Mouse (Mus musculus): ENCODE measurements around the gene Rnpc3. TPM values are rescaled to one million over a fixed set of nuclear protein-coding genes. Genes with fewer than 3 reads are reported as not detected.
A peak's percentile ranks its signal among the peaks of the same experiment; 100 is the strongest.
"Not testable (repeated sequence)": the region's sequence is repeated elsewhere in the genome, so short reads cannot be mapped to it uniquely, and the experiment has no call there.

Gene Rnpc3
- 10 to 100 TPM; 24.2 to 28.4 (median 26.2) TPM for total RNA-seq (2022)

DNA sequence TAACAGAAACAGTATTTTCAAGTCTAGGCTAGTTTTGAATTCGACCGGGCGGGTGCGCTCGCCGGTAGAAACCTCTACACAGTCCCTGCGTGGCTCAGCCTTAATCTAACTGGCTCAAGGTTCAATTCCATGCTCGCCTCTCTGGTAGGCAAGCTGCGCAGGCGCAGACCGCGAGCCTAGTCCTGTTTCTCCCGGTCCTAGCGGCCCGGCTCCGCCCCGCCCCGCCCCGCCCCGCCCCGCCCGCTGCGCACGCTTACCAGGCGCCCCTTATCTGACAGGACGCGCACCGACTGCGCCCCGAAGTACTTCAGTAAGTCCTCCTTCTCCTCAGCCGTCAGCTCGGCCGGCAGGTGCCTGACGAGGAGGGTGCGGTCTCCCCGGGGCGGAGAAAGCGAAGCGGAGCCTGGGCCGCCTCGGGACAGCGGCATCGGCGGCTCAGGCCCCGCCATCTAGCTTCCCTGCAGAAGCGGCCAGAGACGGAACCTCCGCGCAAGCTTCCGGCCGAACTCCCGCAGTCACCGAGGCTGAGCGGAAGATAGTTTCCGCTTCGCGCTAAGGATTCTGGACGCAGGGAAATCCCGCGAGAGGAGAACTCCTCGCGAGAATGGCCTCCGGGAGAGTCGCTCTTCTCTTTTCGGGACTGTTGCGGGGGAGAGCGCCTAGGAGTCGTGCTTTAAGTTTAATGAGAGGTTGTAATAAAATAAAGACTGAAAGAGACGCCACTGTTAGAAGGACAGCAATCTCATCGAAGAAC, at the start of gene Rnpc3:
Gene Rnpc3 (minus strand): TSS at position 544 of the 754 bp plus-strand sequence.
- DNase-seq (ENCODE audit: low spot score in 2 of 2), result peak; percentile 89 to 94

DNA sequence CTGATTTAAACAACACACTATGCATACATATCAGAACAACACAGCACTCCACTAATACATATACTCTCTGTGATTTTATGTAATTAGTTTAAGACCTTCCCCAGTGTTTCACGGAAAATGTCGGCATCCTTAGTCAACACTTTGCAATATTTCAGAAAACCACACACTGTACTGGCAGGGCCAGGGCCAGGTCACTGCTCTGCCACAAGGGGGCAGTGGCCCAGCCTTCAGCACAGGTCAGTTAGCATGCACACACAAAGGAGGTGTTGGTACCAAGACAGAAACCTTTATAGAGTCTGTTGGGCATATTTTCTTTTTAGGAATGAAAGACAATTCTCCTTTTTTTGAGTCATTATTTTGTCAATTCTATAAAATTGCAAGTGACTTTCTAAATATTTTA, 27.0 kb upstream of the Rnpc3 start:
- DNase-seq (ENCODE audit: low spot score in 2 of 2), result no peak

GRCm38 (mm10) chr3:113654335-113654734, 24.4 kb upstream of the Rnpc3 start:
- DNase-seq (ENCODE audit: low spot score in 2 of 2), result no peak

DNA sequence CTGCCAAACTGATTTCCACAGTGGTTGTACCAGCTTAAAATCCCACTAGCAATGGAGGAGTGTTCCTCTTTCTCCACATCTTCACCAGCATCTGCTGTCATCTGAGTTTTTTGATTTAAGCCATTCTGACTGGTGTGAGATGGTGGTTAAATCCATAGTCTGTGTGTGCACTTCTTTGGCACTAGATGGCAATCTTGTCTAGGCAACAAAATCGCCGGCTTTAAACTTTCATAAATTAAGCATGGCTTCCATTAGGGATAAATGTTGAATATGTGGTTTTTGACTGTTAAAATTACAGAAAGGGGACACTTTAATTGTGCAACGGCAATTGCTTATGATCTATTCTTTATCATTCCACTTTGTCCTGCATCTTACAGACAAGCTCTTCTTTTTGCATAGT, 21.4 kb upstream of the Rnpc3 start:
- DNase-seq (ENCODE audit: low spot score in 2 of 2), result not testable (repeated sequence)

GRCm38 (mm10) chr3:113639545-113639944, 9.6 kb upstream of the Rnpc3 start:
- no peak for DNase-seq (ENCODE audit: low spot score in 2 of 2)

- no peak for DNase-seq (ENCODE audit: low spot score in 2 of 2)
Observed at GRCm38 (mm10) chr3:113634220-113634619, 4.3 kb upstream of the Rnpc3 start.

DNA sequence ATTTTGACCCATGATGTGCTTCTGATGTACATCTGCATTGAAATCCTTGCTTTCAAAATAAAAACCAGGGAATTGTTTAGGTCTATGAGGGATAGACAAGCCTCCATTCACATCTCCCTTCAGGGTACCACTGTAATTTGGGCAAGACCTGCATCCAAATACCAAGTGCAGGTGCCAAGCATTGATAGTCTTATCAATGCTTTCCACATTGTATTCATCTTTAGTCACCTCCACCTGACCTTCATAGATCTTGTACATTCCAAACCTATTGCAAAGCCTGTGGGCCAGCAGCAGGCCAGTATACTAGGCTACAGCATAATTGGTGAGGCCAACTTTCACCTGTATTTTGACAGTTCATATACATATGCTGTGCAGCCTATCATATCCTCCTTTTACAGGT, 1.7 kb upstream of the Rnpc3 start:
- no peak for DNase-seq (ENCODE audit: low spot score in 2 of 2)

DNA sequence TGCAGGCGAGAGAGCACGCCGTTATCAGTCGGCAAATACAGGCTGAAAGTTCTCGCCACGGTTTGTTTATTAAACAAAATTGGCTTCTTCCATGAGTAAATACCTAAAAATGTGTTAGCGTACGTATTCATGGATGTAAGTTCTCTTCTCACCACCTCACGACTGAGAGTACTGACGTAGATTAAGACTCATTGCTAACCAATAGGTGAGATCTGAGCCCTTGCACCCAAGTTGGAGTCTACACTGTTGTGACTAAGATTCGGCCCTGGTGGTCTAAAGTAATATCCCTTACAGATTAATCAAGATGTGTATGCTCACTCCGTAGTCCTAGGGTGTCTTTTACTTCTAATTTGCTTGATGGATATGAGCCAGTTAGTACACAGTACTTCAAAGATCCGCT, 615 bp upstream of the Rnpc3 start:
- DNase-seq (ENCODE audit: low spot score in 2 of 2), result no peak

GRCm38 (mm10) chr3:113606599-113606998, 23.4 kb downstream of the Rnpc3 start, which contains the start of gene Amy1:
Gene Amy1, minus strand, starts transcription at chr3:113606699.
- DNase-seq (ENCODE audit: low spot score in 2 of 2), result no peak

DNA sequence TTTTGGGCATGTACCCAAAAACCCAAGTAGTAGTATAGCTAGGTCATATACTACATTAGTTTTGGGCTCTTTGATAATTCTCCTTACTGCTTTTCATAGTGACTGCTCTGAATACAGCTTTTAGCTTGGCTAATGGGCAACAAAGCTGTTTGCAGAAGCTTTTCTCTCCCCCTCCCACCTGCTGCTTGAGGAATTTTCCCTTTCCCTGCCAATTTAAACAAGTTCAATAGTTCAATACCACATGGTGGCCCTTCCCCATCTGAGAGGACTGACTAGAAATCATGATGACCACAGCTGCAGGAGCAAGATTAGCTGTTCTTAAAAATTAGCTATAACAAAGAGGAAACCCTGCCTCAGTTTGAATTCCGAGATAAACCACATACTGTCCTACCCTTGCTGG, 39.1 kb downstream of the Rnpc3 start:
- DNase-seq (ENCODE audit: low spot score in 2 of 2), result no peak

DNA sequence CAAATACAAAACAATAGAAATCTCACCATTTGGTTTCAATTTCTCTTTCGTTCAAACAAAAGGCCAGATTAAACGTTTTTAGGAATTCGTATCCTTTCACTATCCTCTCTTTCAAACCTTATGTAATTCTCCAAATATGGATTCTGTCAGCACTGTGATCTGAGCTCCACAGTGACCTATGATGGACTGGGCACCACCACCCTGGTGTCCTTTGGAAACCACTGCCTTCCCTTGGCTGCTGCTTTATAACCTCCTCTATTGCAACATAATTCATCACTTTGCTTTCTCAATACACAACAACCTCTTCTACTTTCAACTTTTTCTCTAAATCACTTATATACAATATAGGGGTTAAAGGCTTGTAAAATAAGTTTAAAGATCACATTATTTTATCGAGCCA, 55.4 kb downstream of the Rnpc3 start:
- no peak for DNase-seq (ENCODE audit: low spot score in 2 of 2)

- no peak for DNase-seq (ENCODE audit: low spot score in 2 of 2)
Observed at GRCm38 (mm10) chr3:113574138-113574537, 55.8 kb downstream of the Rnpc3 start.

DNA sequence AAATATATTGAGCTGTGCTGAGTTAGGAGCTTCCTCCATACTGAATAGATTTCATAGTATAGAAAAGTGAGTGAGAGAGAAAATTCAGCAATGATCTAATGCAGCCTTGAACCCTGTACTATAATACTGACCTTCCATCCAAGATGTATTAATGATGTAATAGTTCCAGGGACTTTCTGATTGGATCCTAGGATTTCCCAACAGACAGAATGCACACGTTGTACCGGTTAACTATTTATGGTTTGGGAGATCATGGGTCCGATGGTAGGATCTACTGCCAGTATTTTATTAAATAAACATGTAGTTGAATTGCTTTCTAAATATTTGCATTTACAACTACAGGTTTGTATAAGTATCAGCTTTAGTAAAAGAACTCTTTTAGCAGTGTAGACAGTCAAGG, 57.8 kb downstream of the Rnpc3 start:
- DNase-seq (ENCODE audit: low spot score in 2 of 2), result no peak

Other genes with a start within 250 kb of the Rnpc3 start
- gene Amy2a1, start 97.7 kb downstream of the Rnpc3 start, total RNA-seq (2022), result not detected
- 10 to 100 TPM; 12.7 to 16.0 (median 14.9) TPM for gene Amy1, start 23.4 kb downstream of the Rnpc3 start, total RNA-seq (2022)